Mouse (Mus musculus) spleen, adult 12 weeks (tissue): ENCODE results near the gene Gabrb1.

Experiments
- DNase-seq: peaks from one replicate; pipeline ENCODE4 v3.0.0; 2022; ENCODE audit warnings: low spot score

The Gabrb1 gene

DNA sequence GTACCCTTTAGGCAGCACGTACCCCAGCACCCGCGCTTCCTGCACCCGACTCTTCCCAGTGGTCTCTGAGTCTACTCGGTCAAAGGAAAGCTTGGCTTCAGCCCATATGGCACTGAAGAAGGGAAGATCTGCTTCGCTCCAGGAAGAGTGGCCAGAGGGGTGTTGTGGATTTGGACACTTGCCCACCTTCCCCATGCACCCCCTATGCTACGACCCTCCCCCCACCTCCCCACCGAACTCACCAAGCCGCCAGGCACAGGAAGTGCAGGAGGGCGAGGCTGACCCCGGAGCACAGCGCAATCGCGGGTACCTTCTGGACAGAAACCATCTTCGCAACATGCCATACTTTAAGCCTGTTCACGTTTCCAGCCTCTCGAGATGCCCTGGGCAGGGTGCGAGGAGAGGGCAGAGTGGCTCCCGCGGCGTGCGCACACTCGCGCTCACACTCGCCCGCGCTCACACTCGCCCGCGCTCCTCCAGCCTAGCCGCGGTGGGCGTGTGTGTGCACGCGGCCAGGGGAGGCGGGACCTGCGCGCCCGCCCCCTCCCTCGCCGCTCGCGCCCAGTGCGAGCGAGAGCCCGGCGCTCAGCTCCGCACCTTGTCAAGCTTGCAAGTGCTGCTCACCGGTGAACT is at the start of gene Gabrb1:
Gene Gabrb1 (plus strand): TSS at position 632 of the 633 bp plus-strand sequence.
- DNase-seq: no peak

DNA sequence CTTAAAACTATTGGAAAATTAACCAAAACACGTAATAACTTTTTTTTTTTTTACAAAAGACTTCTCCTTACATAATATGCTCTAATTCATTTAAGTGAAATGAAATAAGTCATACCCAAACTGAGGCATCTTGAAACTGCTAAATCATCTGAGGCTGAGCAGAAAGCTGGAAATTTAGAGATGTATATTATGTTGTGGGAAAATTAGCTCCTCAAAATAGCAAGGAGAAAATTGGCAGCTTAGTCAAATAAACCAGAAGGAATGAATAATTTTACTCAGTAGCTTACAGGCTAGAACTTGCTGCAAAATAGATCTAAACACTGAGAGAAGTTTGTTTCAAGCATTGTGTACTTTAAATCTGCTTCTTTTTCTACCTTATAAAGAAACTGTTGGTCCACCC is 49.2 kb upstream of the Gabrb1 start:
- no peak for DNase-seq

DNA sequence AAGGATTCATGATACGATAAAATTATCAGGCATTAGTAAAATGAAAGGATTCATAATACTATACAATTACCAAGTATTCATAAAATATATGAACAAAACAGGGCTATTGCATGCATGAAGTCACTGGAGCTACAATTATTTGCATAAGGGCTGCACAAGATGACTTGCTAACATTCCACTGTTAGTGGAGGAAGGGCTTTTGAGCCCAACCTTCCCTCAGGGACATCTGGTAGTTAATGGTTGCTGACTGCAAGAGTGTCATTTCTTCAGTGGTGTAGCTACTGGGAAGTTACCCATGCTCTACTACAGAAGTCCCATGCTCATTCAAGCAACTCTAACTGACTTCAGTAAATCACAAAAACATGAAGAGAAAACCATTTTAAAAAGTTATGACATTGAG is 43.6 kb upstream of the Gabrb1 start:
- no peak for DNase-seq

DNA sequence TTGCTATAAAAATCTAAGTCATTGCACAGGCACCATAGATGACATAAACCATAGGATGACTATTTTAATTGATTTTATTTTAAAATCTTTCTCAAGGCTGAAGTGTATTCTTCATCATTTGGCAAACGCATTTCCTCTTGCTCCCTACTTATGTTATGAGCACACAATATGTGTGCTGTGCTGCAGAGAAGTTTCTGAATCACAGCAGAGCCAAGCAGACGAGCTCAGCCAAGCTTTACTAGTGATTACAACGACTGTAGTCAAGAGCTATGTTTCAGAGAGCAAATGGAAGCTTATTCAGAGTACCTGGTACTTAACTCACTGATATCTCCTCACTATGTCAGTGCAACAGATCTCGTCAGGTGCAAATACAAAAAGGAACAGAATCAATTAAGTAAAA is 41.2 kb upstream of the Gabrb1 start:
- DNase-seq: no peak

DNA sequence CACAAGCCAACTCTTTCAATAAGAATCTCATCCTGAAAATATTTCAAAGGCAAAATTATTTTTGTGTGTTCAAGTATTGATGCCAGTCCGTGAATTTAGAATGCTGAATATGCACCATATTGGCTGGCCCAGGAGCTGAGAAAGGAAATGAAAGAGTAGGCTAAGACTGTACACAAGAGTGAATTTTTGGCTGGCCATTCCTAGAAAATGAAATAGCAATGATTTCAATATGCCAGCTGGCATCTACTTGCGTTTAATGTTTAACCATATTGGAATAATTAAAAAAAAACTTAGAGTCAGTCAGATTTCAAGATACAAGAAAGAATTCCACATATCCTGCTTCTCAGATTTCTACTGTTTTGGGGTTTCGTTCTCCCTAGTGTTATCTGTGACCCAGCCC is 30.1 kb upstream of the Gabrb1 start:
- DNase-seq: no peak

DNA sequence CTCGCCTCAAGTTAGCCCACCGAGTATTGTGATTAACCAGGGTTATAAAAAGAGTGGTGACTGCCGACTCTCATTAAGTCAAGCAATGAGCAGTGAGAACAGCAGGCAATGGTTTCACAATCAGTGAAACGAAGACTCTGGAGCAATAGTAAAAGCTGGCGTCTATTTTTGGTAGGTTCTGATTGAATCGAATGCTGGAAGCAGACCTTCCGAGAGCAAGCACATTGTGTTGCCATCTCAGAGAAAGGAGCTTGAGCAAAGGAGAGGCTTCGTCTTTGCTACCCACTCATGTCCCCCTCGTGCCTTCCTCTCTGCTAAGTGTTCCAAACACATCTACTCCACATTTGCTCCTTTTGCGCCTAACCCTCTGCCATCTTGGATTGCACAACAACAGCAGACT is 18.1 kb upstream of the Gabrb1 start:
- no peak for DNase-seq

DNA sequence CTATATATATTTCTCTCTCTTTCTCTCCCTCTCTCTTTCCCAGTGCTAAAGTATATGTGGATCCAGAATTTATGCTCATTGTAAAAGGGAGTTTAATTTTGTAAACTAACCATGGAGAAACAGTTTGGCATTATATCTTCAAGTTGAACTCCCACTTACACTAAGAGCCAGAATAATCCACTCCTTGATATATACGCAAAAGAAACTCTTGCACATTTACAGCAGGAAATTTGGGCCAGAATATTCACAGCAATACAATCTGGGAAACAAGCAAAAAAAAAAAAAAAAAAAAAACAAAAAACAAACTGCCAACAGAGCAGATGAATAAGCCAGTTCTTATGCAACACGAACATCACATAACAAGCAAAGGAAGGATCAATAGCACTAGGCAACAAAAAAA is 9.8 kb upstream of the Gabrb1 start:
- no peak for DNase-seq

DNA sequence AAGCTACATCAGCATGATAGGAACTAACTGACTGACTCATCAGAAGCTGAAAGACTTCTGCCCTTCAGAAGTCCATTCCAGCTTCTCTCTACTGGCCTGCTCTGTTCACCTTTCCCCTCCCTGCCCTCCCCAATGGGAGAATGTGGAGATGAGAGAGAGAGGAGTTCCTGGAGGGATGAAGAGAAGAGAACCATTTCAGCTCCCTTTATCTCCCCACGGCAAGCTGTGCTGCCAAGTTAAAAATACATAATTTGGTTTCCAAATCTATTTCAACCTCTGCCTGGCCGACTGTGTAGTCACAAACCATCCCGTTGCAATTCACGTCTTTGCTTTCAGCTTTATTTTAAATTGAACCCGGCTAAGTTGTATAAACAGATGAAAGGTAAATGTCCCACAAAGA is 3.9 kb upstream of the Gabrb1 start:
- DNase-seq: no peak

DNA sequence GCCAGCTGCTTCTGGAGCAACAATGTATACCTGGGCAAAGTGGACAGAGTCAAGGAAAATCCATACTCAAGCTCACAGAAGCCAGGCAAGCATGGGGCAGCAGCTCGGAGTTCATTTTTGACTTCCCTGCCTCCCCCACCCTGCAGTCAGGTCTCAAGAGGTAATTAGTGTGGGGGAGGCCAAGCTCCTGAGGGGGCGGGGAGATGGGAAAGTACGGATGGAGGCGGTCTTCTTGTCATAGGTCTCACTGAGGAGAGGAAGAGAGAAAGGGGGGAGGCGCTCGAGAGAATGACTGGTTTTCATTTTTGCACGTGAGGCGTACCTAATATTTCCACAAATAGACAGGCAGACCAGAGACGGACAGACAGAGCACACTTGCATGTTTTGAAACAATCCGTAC is 1.1 kb upstream of the Gabrb1 start:
- no peak for DNase-seq

DNA sequence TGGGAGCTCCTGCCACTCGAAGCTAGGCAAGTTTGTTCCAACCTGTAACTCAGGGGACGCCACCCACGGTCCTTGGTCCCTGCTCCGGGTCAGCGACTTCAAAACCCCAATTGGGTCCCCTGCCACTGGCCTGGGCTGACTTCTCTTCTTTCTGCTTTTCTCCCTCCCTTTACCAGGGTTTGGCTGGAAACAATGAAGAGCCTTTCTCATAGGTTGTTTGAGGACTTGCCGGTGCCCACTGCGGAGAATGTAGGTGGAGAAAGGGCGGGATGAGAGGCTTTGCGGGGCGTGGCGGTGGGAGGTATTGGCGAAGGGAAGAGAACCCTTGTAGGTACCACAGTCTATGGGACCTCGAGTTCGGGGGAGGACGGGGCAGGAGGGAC is 193 bp downstream of the Gabrb1 start, which contains the start of gene Gabra4:
Gene Gabra4 (minus strand): TSS at position 194 of the 383 bp plus-strand sequence.
- no peak for DNase-seq

DNA sequence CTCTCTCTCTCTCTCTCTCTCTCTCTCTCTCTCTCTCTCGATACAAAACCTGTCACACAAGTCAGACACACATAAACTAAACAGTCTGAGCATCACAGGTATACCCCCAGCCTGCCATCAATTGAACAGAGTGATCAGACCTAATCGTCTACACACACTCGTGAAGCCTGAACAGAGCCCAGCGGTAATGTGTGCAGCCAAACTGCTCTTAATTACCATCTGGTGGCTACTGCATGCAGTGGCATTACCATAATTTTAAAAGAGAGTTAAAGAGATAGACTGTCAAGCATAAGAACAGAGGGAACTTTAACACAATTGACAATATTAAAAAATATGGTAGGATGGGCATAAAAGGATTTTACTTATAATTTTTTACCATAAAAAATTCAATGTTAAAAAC is 7.7 kb downstream of the Gabrb1 start:
- no peak for DNase-seq

DNA sequence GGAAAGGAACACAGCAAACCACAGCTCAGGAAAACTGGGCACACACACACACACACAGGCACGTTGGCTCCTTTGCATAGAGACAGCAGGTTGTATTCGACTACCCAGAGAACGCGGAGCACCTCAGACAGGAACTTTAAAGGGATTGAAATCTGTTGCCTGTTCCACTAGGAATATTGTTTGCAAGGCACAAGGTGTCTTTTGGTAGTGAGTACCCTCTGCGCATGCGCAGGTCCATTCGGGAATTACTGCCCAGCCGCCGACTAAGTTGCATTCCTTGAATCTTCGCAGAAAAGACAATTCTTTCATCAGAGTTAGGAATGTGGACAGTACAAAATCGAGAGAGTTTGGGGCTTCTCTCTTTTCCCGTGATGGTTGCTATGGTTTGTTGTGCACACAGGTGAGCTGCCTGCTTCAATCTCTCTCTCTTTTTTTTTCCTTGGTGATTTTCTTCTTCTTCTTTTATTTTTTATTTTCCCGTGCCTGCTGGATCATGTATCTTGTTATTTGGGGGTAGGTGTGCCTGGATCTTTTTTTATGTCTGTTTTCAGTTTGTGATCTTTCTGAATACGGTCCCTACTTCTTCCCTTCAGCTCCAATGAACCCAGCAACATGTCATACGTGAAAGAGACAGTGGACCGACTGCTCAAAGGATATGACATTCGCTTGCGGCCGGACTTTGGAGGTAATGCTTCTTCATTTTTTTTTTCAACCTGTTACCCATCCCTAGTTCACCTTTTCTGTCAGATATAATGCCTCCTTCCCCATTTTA is 42.0 kb downstream of the Gabrb1 start:
- DNase-seq: no peak

DNA sequence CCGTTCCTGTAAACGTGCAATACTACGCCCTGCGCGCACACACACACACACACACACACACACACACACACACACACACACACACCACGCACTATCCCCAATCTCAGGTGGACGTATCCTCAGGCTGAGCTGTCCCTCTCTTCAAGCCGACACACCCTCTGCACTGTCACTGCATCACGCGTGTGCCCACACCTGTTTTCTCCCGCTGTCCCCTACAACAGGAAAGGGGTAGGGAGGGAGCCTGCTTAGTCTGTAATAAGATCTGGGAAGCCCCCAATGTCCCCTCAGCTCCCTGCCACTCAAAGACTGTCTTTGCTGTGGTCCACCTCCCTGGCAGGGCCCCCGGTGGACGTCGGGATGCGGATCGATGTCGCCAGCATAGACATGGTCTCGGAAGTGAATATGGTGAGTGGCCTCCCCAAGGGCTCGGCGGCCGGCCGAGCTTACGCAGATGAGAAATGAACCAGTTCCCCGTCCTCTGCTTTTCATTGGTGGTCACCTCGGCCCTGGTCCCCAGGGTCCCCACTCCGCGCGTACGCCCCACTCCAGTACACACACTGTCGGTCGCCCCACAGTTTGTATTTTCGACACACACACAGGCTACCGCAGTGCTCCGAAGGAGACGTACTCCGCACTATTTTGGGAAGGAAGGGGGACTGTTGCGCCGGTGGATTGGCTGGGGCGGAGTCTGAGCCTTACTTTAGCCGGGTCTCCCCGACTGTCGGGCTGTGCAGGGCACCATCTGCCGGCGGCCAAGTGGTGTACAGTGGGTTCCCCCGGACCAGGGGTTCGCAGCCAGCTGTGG is 42.8 kb downstream of the Gabrb1 start:
- no peak for DNase-seq

DNA sequence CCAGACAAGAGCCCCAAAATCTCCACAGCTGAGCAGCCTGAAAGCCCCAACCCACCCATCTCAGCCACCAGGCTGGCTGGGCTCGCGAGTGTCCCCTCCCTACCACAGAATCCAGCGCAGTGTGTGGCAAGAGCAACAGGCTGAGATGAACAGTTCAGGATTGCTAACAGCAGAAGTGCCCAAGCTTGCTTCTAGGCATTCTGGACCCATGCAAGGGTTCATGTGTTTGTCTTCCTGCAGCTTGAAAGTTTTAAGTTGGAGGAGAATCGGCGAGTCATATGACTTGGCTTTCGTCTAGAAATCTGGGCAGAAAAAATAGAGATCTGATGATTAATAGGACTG is 43.3 kb downstream of the Gabrb1 start:
- DNase-seq: no peak

DNA sequence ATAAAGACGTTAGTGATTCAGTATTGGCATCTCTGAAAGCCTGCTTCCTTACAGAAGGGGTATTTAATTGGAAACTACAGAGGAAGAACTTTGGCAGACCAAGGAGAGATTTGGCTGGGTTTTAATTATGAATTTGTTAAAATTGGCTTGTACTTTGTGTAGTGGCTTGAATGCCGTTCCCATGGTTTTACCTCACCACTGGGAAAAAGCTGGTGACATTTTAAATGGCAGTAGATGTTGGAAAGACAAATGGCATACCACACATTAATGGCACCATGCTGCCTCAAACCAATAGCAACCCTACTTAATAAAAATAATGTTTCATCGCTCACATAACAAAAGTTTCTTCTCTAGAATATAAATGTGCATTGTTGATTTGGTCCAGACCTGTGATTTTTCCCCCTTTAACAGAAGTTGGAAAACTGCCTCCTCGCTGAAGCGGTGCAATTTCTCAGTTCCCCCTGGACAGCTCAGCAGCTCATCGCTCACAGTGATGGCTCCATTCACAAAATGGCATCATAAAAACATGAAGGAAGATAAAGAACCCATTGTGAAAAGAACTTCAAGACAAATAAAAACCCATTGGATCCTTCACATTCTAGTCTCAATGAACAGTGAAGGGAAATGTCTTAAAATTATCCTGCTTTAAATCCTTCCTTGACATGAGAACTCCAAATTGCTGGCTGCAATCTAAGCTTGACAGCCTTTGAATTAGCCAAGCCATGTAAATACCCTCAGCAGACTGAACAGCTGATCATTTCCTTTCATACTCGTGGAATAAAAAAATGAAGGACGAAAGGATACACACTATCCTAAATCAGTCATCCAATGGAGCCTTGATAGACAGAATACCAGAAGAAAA is 75.2 kb downstream of the Gabrb1 start:
- no peak for DNase-seq

DNA sequence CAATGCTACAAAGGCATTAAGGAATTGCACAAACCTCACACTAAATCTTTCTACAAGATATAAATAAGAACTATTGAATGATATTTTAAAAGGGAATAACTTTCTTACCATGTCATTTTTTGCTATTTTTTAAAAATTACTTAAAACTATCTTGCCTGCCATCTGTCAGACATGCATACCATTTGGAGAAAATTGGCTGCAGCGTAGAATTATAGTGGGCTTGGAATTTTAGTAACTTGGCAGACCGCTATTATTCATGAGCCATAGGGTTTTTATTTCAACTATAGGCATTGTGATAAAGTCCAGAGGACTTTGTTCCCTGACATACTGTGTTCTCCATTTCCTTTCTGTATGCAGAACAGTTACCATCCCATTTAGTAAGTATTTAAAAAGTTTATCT is 89.5 kb downstream of the Gabrb1 start:
- no peak for DNase-seq

DNA sequence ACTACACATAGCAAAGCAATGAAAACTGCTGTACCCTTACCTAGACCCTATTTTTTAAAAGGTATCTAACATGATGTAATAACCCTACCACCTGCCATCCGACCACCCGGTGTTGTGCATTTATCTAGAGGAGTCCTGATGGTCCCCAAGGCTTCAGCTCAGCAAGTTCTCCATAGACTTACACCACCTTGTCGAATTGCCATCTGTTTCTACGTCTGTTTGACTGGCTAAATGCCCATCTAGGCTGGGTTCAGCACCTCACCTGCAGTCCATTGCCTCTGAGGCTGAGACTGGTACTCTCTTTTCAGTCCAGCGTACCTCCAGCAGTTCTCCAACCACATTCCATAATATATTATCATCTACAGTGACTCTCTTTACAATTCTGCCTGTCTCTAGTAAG is 96.1 kb downstream of the Gabrb1 start:
- DNase-seq: no peak

DNA sequence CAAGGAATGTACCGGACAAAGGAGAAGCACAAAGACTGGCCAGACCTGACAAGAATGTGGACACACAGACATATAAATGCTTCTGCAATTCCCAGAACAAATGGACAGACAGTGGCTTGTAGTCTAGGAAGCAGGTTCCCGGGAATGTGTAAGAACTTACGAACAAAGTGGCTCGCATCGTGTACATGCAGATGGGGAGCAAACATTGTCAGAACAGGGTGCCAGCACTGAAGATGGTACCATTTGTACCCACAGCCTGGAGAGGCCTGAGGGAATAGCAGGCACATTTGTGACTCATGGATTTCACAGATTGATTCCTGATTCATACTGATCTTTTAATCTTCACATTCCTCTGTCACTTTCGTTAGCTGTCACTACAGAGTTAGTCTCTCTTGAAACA is 103.2 kb downstream of the Gabrb1 start:
- DNase-seq: no peak

DNA sequence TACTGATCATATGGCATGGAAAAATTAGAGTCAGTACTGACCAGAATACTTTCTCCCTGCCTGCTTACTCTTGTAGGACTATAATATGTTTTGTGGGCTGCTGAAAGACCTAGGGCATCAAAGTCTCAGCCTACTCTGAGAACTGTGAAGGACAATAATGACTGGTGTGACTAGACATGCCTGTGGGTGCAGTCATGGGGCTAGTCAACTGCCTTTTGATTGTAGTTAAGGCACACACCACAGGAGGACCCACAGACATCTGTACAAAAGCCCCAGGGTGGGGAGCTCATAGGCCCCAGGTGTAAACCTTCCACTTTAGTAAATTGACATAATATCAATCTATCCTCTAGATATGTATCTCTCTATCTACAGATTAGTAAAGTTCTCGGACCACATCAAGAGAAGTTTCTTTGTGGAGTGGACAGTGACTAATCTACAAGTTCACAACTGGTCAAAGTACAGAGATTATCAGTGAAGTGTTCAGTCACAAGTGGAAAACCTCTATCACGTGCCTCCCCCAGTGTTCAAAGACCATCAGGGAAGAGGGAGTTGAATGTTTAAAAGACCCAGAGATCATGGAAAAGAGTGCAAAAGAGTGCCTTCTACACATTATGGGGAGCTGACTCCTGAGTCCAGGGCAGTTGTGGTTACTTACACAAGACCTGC is 123.7 kb downstream of the Gabrb1 start:
- no peak for DNase-seq

DNA sequence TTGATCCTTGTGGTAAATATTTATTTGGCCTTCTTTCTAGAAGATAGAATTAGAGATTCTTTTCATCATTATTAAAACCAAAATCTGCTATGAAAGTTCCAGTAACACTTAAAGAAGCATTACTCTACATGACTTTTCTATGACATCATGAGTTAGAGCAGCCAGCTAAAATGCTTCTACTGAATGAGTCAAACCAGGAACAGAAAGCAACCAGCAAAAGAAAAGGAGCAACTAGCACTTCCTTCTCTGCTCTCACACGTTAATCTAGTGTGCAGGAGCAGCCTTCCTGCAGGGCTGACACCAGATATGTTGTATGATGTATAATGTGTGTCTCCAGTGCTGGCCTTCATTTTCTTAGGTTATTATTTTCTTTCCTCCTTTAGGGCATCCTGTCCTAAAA is 164.9 kb downstream of the Gabrb1 start:
- DNase-seq: no peak

DNA sequence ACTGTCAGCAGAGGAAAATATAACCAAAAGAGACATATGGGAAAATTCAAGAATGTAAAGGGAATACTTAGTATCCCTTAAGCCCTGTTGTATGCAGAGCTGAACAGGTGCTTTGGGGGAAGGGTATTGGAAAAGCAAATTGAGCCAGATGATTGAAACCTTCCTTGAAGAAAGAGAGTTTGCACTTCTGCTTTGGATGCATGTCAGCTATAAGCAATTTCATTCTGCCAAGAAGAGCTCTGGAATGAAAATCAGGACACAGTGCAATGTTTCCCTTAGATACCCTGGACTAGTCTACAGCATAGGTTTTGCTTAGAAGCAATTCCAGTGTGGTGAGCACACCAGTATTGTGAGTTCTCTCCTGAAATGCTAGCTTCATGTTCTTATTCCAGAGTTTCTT is 170.4 kb downstream of the Gabrb1 start:
- DNase-seq: no peak

DNA sequence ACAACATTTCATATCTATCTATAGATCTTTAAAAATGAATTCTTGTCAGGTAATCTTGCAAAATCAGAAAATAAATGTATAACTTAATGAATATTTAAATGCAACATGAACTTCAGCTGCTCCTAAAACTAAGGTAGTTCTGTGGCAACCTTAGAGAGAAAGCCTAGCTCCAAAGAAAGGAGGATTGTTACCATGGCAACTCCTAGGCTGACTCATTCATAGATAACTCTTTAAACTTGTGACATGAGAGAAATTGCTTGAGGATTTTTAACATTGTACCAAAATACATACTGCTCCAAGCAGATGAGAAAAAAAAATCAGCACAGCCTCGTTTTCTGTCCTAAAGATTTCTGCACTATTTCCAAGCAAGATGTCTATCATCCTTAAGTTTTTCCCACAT is 171.1 kb downstream of the Gabrb1 start:
- no peak for DNase-seq
